Mouse (Mus musculus): ENCODE data around the gene Gng7. TPM values are rescaled to one million over a fixed set of nuclear protein-coding genes. Genes with fewer than 3 reads are reported as not detected.

The Gng7 gene
- total and polyA plus RNA-seq, 3 experiments: 0.24 to 0.47 TPM; not detected in 1

GRCm38 (mm10) chr10:80969298-80969697 is 45.4 kb downstream of the Gng7 start (continued):
- TF ChIP-seq CTCF (conservative IDR thresholded peaks at IDR 0.05 in 1 of 2, IDR thresholded peaks at IDR 0.05 in 1 of 2; ENCODE audit: low read depth in 2 of 2, low read length in 2 of 2) (no peak), MAZ (IDR thresholded peaks at IDR 0.05; ENCODE audit: low read depth, low read length) (0 out of 2 replicates have a peak, but pooled peaks have one; percentile 64), MXI1 (IDR thresholded peaks at IDR 0.05; ENCODE audit: low read depth, low read length) (no peak), CHD1 (IDR thresholded peaks at IDR 0.05; ENCODE audit: low read depth, low read length) (no peak), RCOR1 (conservative IDR thresholded peaks at IDR 0.05; ENCODE audit: low read depth, low read length) (peak; percentile 94), ZMIZ1 (IDR thresholded peaks at IDR 0.05; ENCODE audit: low read depth, low read length) (no peak), JUND (conservative IDR thresholded peaks at IDR 0.05; ENCODE audit: low read depth, low read length) (no peak), UBTF (IDR thresholded peaks at IDR 0.05; ENCODE audit: low read depth, low read length) (peak; percentile 71; the same call in 1 of the 2 replicates), ELF1 (IDR thresholded peaks at IDR 0.05; ENCODE audit: low read depth, low read length) (no peak; the same call in 1 of the 2 replicates)

GRCm38 (mm10) chr10:80968106-80968505 is 46.6 kb downstream of the Gng7 start:
- peaks cover 5% of the 10 kb centered on the region for H3K9me3 ChIP-seq (replicated peaks; ENCODE audit: low read length)
- no peak overlapping the region for H3K4me2 ChIP-seq (ENCODE audit: insufficient read depth, low read depth, poor library complexity, severe bottlenecking)
- no peaks in the 10 kb centered on the region for H3K36me3 ChIP-seq (replicated peaks in 1 of 2; ENCODE audit: control insufficient read depth in 1 of 2, insufficient read depth in 1 of 2, low read length in 1 of 2)
- in situ Hi-C loops (cut with MboI; ENCODE audit: low pct_ligation_motif_present, low pct_unique_long_range_greater_than_20kb, low sequenced_read_pairs) (loop anchor here (5.0 kb wide), 1 partner anchor 36 kb away; the partner anchor contains the start of gene Gadd45b), dilution Hi-C loops (cut with MboI; ENCODE audit: extremely low pct_ligation_motif_present, extremely low pct_unique_long_range_greater_than_20kb, low sequenced_read_pairs) (no loop called here)
- H3K27ac ChIP-seq (ENCODE audit: insufficient read depth, low read depth): peak overlapping the region; percentile 97
- H3K9ac ChIP-seq (ENCODE audit: insufficient read depth, low read depth): no peak overlapping the region
- H3K4me3 ChIP-seq (replicated peaks in 1 of 3; ENCODE audit: low read depth in 2 of 3, low read length in 2 of 3, poor library complexity in 1 of 3): no peak overlapping the region
- no peaks in the 10 kb centered on the region for H3K27me3 ChIP-seq (replicated peaks)
- H3K79me2 ChIP-seq (replicated peaks; ENCODE audit: control insufficient read depth, extremely low read depth, insufficient read depth, poor library complexity, severe bottlenecking): no peaks in the 10 kb centered on the region
- DNase-seq (ENCODE audit: extremely low read depth): no peak
- peaks cover 47 to 69% of the 10 kb centered on the region in 2 experiments for H3K4me1 ChIP-seq (ENCODE audit: control insufficient read depth in 1 of 2, insufficient read depth in 2 of 2)
- TF ChIP-seq MEF2A (IDR thresholded peaks at IDR 0.05; ENCODE audit: borderline replicate concordance, low read depth, low read length): peak; percentile 46; the same call in 1 of the 2 replicates
- no peak for TF ChIP-seq PAX5 (IDR thresholded peaks at IDR 0.05; ENCODE audit: low read length)
- TF ChIP-seq KAT2A (IDR thresholded peaks at IDR 0.05; ENCODE audit: insufficient replicate concordance, low read length): no peak
- peak; percentile 49 for TF ChIP-seq USF1 (IDR thresholded peaks at IDR 0.05; ENCODE audit: low read depth, low read length)
- TF ChIP-seq ETS1 (conservative IDR thresholded peaks at IDR 0.05; ENCODE audit: low read depth, low read length): peak; percentile 51
- TF ChIP-seq NRF1 (IDR thresholded peaks at IDR 0.05; ENCODE audit: low read depth, low read length): no peak
- TF ChIP-seq ZC3H11A (IDR thresholded peaks at IDR 0.05; ENCODE audit: low read depth, low read length): no peak
- 0 out of 2 replicates have a peak, but pooled peaks have one; percentile 5 for TF ChIP-seq CHD1 (IDR thresholded peaks at IDR 0.05; ENCODE audit: low read depth, low read length)
- no peak for TF ChIP-seq ZNF384 (IDR thresholded peaks at IDR 0.05; ENCODE audit: low read depth, low read length)
- TF ChIP-seq E2F4 (IDR thresholded peaks at IDR 0.05; ENCODE audit: insufficient replicate concordance, low read depth, low read length): no peak
- no peak for TF ChIP-seq CHD2 (IDR thresholded peaks at IDR 0.05; ENCODE audit: low read length)
- TF ChIP-seq MAX (IDR thresholded peaks at IDR 0.05; ENCODE audit: low read length): peak; percentile 80
- TF ChIP-seq UBTF (IDR thresholded peaks at IDR 0.05; ENCODE audit: low read depth, low read length): 0 out of 2 replicates have a peak, but pooled peaks have one; percentile 24
- TF ChIP-seq TCF12 (IDR thresholded peaks at IDR 0.05; ENCODE audit: low read depth, low read length): peak; percentile 24; the same call in 1 of the 2 replicates
- TF ChIP-seq RCOR1 (conservative IDR thresholded peaks at IDR 0.05; ENCODE audit: low read depth, low read length): 0 out of 2 replicates have a peak, but pooled peaks have one; percentile 45
- TF ChIP-seq JUND (conservative IDR thresholded peaks at IDR 0.05; ENCODE audit: low read depth, low read length): no peak
- no peak for TF ChIP-seq POLR2AphosphoS2 (IDR thresholded peaks at IDR 0.05; ENCODE audit: low read depth, low read length)
- peak; percentile 51; the same call in 1 of the 2 replicates for TF ChIP-seq EP300 (IDR thresholded peaks at IDR 0.05; ENCODE audit: low read length)
- 0 out of 2 replicates have a peak, but pooled peaks have one; percentile 32 for TF ChIP-seq ZMIZ1 (IDR thresholded peaks at IDR 0.05; ENCODE audit: low read depth, low read length)
- TF ChIP-seq POLR2A (IDR thresholded peaks at IDR 0.05; ENCODE audit: low read depth, low read length): no peak
- TF ChIP-seq BHLHE40 (IDR thresholded peaks at IDR 0.05; ENCODE audit: low read depth, low read length): peak; percentile 90
- no peak for TF ChIP-seq CTCF (conservative IDR thresholded peaks at IDR 0.05 in 1 of 2, IDR thresholded peaks at IDR 0.05 in 1 of 2; ENCODE audit: low read depth in 2 of 2, low read length in 2 of 2)
- TF ChIP-seq SIN3A (IDR thresholded peaks at IDR 0.05; ENCODE audit: low read length): no peak
- no peak; the same call in 1 of the 2 replicates for TF ChIP-seq MXI1 (IDR thresholded peaks at IDR 0.05; ENCODE audit: low read depth, low read length)
- no peak for TF ChIP-seq GABPA (IDR thresholded peaks at IDR 0.05; ENCODE audit: insufficient replicate concordance, low read depth, low read length)
- TF ChIP-seq HCFC1 (IDR thresholded peaks at IDR 0.05; ENCODE audit: low read depth, low read length): no peak
- TF ChIP-seq USF2 (conservative IDR thresholded peaks at IDR 0.05; ENCODE audit: low read depth, low read length): no peak
- TF ChIP-seq TBP (conservative IDR thresholded peaks at IDR 0.05; ENCODE audit: low read depth, low read length): no peak
- no peak; the same call in 1 of the 2 replicates for TF ChIP-seq MAZ (IDR thresholded peaks at IDR 0.05; ENCODE audit: low read depth, low read length)
- TF ChIP-seq IRF4 (IDR thresholded peaks at IDR 0.05; ENCODE audit: low read depth, low read length): 0 out of 2 replicates have a peak, but pooled peaks have one; percentile 28
- TF ChIP-seq ELF1 (IDR thresholded peaks at IDR 0.05; ENCODE audit: low read depth, low read length): 0 out of 2 replicates have a peak, but pooled peaks have one; percentile 25
- peak; percentile 31; the same call in 1 of the 2 replicates for TF ChIP-seq NELFE (IDR thresholded peaks at IDR 0.05; ENCODE audit: low read depth, low read length)
- no peak for TF ChIP-seq SMC3 (IDR thresholded peaks at IDR 0.05; ENCODE audit: low read depth, low read length)
- no peak for TF ChIP-seq MAFK (IDR thresholded peaks at IDR 0.05; ENCODE audit: insufficient replicate concordance, low read length)
- TF ChIP-seq JUN (IDR thresholded peaks at IDR 0.05; ENCODE audit: insufficient read depth, low read depth, low read length): no peak; the same call in 1 of the 2 replicates

All from CH12.LX (cell line).